Mouse (Mus musculus) midbrain, postnatal 0 days (tissue): ENCODE results near the gene Ush2a. TPM values are rescaled to one million over a fixed set of nuclear protein-coding genes. Genes with fewer than 3 reads are reported as not detected.
A peak's percentile ranks its signal among the peaks of the same experiment; 100 is the strongest.

Experiments
- ATAC-seq: fragments of 200-750 bp; cut with Nextera tagmentation; 2 replicates; pipeline ENCODE4 v1.8.0; 2017; ENCODE audit warnings: moderate number of reproducible peaks, mild to moderate bottlenecking, moderate TSS enrichment, moderate library complexity; ENCODE audit not compliant: low FRiP score
- DNase-seq: peaks from one replicate; pipeline ENCODE4 v3.0.0-alpha.2; 2015; ENCODE audit warnings: low spot score
- H3K27ac ChIP-seq: fragments of 300-500 bp; sonication (generic); 2 replicates; pipeline ENCODE4 v1.5.1; 2014; ENCODE audit warnings: low read depth, mild to moderate bottlenecking, low read length, mixed read lengths
- H3K27me3 ChIP-seq: fragments of 300-500 bp; sonication (generic); 2 replicates; pipeline ENCODE4 v1.6.1; 2014; ENCODE audit warnings: low read length, control low read depth, mixed read lengths; ENCODE audit not compliant: insufficient read depth
- H3K36me3 ChIP-seq: fragments of 300-500 bp; sonication (generic); 2 replicates; pipeline ENCODE4 v1.6.1; 2014; ENCODE audit warnings: low read length, control low read depth, mixed read lengths; ENCODE audit not compliant: insufficient read depth
- H3K4me1 ChIP-seq: fragments of 300-500 bp; sonication (generic); 2 replicates; pipeline ENCODE4 v1.6.1; 2014; ENCODE audit warnings: mild to moderate bottlenecking, control low read depth, antibody characterized with exemption, low read length, mixed read lengths; ENCODE audit not compliant: insufficient read depth
- H3K4me2 ChIP-seq: fragments of 300-500 bp; sonication (generic); 2 replicates; pipeline ENCODE4 v1.6.1; 2014; ENCODE audit warnings: low read depth, mild to moderate bottlenecking, low read length, mixed read lengths; ENCODE audit not compliant: poor library complexity, severe bottlenecking
- H3K4me3 ChIP-seq: fragments of 300-500 bp; sonication (generic); 2 replicates; pipeline ENCODE4 v1.5.1; 2014; ENCODE audit warnings: low read depth, mild to moderate bottlenecking, low read length, moderate library complexity
- H3K9ac ChIP-seq: fragments of 300-500 bp; sonication (generic); replicated peaks from 2 replicates; pipeline ENCODE4 v1.6.1; 2014; ENCODE audit warnings: mild to moderate bottlenecking, low read length, moderate library complexity, mixed read lengths; ENCODE audit not compliant: poor library complexity, severe bottlenecking
- H3K9me3 ChIP-seq: fragments of 300-500 bp; sonication (generic); 2 replicates; pipeline ENCODE4 v1.6.1; 2016; ENCODE audit warnings: low read length, control low read depth
- CTCF ChIP-seq: IDR thresholded peaks from 2 replicates; pipeline ENCODE4 v1.5.1; 2016; ENCODE audit warnings: antibody characterized with exemption, mild to moderate bottlenecking
- WGBS: fragments of 180-500 bp; shearing (Covaris S2); extraction: QIAGEN DNeasy Blood & Tissue Kit; methylation state at CpG from one replicate; pipeline ENCODE4 v1.1.7; 2014; 5-methylcytosine and 5-hydroxymethylcytosine counted together
- polyA plus RNA-seq: library from polyadenylated mRNA; unstranded; fragments of >200 nt; fragmentation: Nextera tagmentation; extraction: Ambion mirVana; gene quantifications from 2 replicates; pipeline ENCODE4 v1.2.1, GENCODE M21; 2015
- total RNA-seq: library from RNA; depleted of rRNA; stranded (reverse); fragments of >200 nt; gene quantifications from 2 replicates; pipeline ENCODE4 v1.2.3, GENCODE M21; 2014

Gene Ush2a
- total and polyA plus RNA-seq, 2 experiments from 2014 or later: 0.10 to 0.38 TPM

DNA sequence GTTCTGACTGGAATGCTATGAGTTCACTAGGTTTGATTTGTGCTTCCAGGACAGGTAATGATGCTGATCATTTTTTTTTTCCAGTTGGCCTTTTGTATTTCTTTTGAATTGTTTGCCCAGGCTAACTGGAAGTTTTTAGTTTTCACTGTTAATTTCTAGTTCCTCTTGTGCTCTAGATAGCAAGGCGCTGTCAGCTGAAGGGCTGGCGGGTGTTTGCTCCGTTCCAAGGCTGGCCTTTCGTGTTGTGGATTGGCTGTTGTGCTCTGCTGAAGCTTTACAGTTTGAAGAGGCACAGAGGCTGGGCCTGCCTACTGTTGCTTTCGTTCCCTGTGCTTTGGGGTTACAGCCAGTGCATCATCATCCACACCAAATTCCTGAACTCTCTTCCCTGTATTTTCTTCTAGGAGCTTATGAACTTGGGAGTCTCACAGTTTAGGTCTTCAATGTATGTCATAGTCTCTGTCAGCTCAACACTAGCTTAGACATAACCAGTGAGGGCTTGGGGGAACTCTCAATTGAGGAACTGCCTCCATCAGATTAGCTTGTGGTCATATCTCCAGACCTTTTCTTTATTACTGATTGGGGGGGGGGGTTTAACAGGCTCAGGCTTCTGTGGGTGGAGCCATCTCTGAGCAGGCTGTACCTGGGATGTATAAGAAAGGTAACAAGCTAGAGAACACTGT lies 575.9 kb downstream of the Ush2a start:
- no peak overlapping the region for H3K9ac ChIP-seq
- ATAC-seq: no peak
- no peak overlapping the region for H3K4me2 ChIP-seq
- H3K4me3 ChIP-seq: no peak overlapping the region
- H3K27ac ChIP-seq: no peak overlapping the region
- DNase-seq: no peak
- no peaks in the 10 kb centered on the region for H3K36me3 ChIP-seq
- no peak for TF ChIP-seq CTCF
- H3K27me3 ChIP-seq: no peaks in the 10 kb centered on the region
- WGBS: 90% methylated on average over 5 of the region's 5 CpGs
- 0 out of 2 replicates have a peak, but pooled peaks cover 3% of the 10 kb centered on the region for H3K4me1 ChIP-seq
- H3K9me3 ChIP-seq: no peaks in the 10 kb centered on the region

DNA sequence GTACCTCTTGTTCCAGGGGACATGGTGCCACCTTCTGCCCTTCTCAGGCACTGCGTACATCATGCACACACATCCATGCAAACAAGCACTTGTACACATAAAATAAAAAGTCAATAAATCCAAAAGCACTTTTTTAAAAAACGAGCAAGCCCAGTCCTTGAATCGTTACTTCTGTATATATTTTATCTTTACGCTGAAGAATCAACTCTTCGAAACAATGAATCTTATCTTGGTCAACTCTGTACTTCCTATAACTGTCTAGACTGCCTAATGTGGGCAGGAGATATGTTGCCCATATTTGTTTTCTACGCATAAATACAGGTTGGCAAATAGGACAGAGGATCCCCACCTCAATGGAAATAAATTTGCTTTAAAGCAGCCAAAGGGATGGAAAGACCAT lies 585.4 kb downstream of the Ush2a start:
- DNase-seq (no peak), ATAC-seq (no peak)
- H3K27ac ChIP-seq: no peak overlapping the region
- no peak overlapping the region for H3K9ac ChIP-seq
- H3K4me3 ChIP-seq: no peak overlapping the region
- H3K9me3 ChIP-seq: no peaks in the 10 kb centered on the region
- no peaks in the 10 kb centered on the region for H3K27me3 ChIP-seq
- TF ChIP-seq CTCF: 0 out of 2 replicates have a peak, but pooled peaks have one; percentile 5
- H3K36me3 ChIP-seq: no peaks in the 10 kb centered on the region
- no peak overlapping the region for H3K4me2 ChIP-seq
- H3K4me1 ChIP-seq: no peaks in the 10 kb centered on the region
- 95% methylated on average over 6 of the region's 6 CpGs for WGBS

- ATAC-seq: no peak
- H3K36me3 ChIP-seq: no peaks in the 10 kb centered on the region
- no peak overlapping the region for H3K9ac ChIP-seq
These were observed 591.0 kb downstream of the Ush2a start for GRCm38 (mm10) chr1:188852776-188853175.

DNA sequence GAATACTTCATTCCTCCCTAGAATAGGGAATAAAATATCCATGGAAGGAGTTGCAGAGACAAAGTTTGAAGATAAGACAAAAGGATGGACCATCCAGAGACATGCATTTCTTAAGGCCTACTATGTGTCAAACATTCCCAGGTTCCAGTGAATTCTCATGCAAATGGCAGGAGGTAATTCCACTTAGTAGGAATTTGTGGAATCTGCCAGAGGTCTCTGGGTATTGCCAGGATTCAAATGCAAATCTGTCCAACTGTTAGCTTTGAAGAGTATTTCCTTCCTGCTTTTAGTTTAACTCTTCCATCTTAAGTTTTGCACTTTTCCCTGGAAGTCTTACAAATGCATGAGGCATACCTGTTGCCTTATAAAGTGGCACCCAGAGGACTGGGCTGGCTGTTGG lies 592.4 kb downstream of the Ush2a start:
- no peak overlapping the region for H3K4me2 ChIP-seq
- no peaks in the 10 kb centered on the region for H3K36me3 ChIP-seq
- H3K4me1 ChIP-seq: no peaks in the 10 kb centered on the region
- H3K9ac ChIP-seq: no peak overlapping the region
- no peak for ATAC-seq
- no peaks in the 10 kb centered on the region for H3K9me3 ChIP-seq
- DNase-seq: no peak
- H3K4me3 ChIP-seq: no peak overlapping the region
- H3K27me3 ChIP-seq: no peaks in the 10 kb centered on the region
- H3K27ac ChIP-seq: no peak overlapping the region
- no peak for TF ChIP-seq CTCF

More at GRCm38 (mm10) chr1:188852776-188853175, 591.0 kb downstream of the Ush2a start:
- TF ChIP-seq CTCF: no peak
- Histone ChIP-seq H3K9me3 (no peaks in the 10 kb centered on the region), H3K27me3 (no peaks in the 10 kb centered on the region), H3K4me3 (no peak overlapping the region), H3K4me2 (no peak overlapping the region), H3K4me1 (no peaks in the 10 kb centered on the region), H3K27ac (no peak overlapping the region)
- WGBS: 66% methylated on average over 5 of the region's 5 CpGs
- no peak for DNase-seq

GRCm38 (mm10) chr1:188855034-188855433 lies 593.2 kb downstream of the Ush2a start:
- no peaks in the 10 kb centered on the region for H3K36me3 ChIP-seq
- no peak for ATAC-seq
- H3K4me2 ChIP-seq: no peak overlapping the region
- 98% methylated on average over 2 of the region's 2 CpGs for WGBS
- no peak for DNase-seq
- H3K4me1 ChIP-seq: no peaks in the 10 kb centered on the region
- TF ChIP-seq CTCF: 0 out of 2 replicates have a peak, but pooled peaks have one; percentile 6
- H3K27ac ChIP-seq: no peak overlapping the region
- H3K9ac ChIP-seq: no peak overlapping the region
- no peaks in the 10 kb centered on the region for H3K9me3 ChIP-seq
- H3K27me3 ChIP-seq: no peaks in the 10 kb centered on the region
- H3K4me3 ChIP-seq: no peak overlapping the region

DNA sequence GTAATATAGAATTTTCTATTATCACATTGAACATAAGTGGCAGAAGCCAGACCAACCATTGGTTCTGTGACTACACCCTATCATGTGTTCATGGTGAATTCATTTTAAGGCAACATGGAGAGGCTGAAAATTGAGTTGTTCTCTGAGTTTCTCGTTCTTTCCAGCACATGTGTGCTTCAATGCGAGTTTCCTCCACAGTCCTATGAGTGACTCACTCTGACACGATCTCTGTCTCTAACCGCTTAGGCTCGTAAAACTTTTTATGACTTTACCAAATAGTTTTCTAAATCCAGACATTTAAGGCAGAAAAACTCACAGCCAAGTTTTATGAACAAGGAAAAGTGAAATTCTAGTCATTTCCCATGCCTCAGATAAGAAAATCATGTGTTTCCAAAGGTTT lies 597.9 kb downstream of the Ush2a start:
- H3K27me3 ChIP-seq: no peaks in the 10 kb centered on the region
- H3K4me3 ChIP-seq: no peak overlapping the region
- no peak for TF ChIP-seq CTCF
- ATAC-seq (no peak), DNase-seq (no peak)
- no peak overlapping the region for H3K4me2 ChIP-seq
- no peak overlapping the region for H3K9ac ChIP-seq
- H3K9me3 ChIP-seq: no peaks in the 10 kb centered on the region
- no peaks in the 10 kb centered on the region for H3K4me1 ChIP-seq
- 94% methylated on average over 5 of the region's 5 CpGs for WGBS
- no peak overlapping the region for H3K27ac ChIP-seq
- no peaks in the 10 kb centered on the region for H3K36me3 ChIP-seq
